Mouse (Mus musculus): ENCODE measurements at regions not wholly inside any gene's neighbourhood (a gene's known extent, or its start where the extent isn't known, plus 50 kb on each side); places are given as distances from the start of the nearest gene placed in this dataset.

GRCm38 (mm10) chr13:103576856-103577255 is 197.6 kb downstream of the Srek1 start:
- WGBS, result 51% methylated on average over 4 of the region's 4 CpGs
- Histone ChIP-seq H3K4me3 (replicated peaks; ENCODE audit: extremely low read depth, low read depth, low read length) (no peak overlapping the region), H3K4me1 (ENCODE audit: control insufficient read depth, insufficient read depth, low read length) (no peaks in the 10 kb centered on the region)
- no peak for DNase-seq
- TF ChIP-seq POLR2A (IDR thresholded peaks at IDR 0.05; ENCODE audit: borderline replicate concordance, extremely low read depth, low read depth, low read length), result no peak
- no peak for TF ChIP-seq CTCF (IDR thresholded peaks at IDR 0.05; ENCODE audit: insufficient read depth, low read length)

DNA sequence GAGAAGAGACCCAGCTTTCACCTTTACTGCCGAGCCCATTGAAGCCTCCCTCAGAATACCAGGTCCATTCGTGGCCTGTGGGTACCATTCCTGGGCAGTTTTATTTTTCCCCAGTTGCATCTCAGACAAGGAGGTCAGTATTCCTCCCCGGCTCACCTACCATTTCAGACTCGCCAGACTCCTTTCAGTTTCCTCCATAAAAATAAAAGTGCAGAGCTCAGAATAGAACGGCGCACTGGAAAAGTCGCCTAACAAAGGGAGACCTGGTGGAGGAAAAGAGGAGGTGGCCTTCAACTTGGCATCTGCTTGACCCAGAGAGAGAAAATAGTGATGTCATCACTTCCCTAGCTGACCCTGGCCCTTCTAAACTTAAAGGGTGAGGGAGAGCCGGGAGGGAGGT is 209.7 kb downstream of the Srek1 start:
- 62% methylated on average over 8 of the region's 8 CpGs for WGBS

DNA sequence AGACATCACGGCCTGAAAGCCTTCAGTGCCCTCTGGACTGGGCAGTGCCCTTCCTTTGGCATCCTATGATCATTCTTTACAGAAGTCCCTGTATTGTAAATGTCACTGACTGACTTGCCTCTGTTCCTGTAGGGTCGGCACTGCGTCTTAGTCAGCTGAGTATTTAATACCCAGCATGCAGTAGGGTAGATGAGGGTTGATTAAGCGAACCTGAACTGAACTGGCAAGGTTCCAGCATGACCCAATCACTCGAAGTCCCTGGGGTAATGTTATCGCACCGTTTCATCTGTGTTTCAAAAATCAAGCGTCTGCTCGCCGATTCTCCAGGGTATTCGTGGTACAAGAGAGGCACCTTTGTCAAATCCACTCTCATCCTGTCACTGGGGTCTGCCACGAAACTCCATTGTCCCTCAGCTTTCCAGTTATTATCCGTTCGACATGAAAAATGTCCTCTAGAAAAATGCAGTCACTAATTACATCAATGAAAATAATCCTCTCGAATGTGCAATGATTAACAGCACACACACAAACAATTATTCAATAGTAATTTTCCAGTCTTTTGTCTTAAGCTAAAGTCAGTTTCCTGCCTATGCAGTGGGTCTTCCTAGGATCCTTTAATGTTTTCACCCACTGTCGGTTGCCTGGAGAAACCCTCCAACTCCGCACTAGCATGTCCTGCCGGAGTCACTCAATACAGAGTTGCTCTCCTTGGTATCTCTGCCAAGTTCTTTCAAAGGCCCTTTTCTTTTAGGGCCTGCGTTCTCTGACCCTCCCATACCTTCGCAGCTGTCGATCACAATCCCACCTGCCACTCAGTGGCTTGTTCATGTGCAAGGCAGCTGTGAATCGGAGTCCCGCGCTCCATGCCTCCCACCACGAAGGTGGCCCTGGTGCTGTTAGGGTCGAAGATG is 212.4 kb downstream of the Srek1 start:
- 80% methylated on average over 26 of the region's 26 CpGs for WGBS
- Histone ChIP-seq H3K4me1 (ENCODE audit: control insufficient read depth, insufficient read depth, low read length) (no peaks in the 10 kb centered on the region), H3K4me3 (replicated peaks; ENCODE audit: extremely low read depth, low read depth, low read length) (no peak overlapping the region)

More for the DNA sequence above, 209.7 kb downstream of the Srek1 start:
- TF ChIP-seq POLR2A (IDR thresholded peaks at IDR 0.05; ENCODE audit: borderline replicate concordance, extremely low read depth, low read depth, low read length) (no peak), CTCF (IDR thresholded peaks at IDR 0.05; ENCODE audit: insufficient read depth, low read length) (no peak)
- H3K4me3 ChIP-seq (replicated peaks; ENCODE audit: extremely low read depth, low read depth, low read length), result no peak overlapping the region
- no peaks in the 10 kb centered on the region for H3K4me1 ChIP-seq (ENCODE audit: control insufficient read depth, insufficient read depth, low read length)
- no peak for DNase-seq

DNA sequence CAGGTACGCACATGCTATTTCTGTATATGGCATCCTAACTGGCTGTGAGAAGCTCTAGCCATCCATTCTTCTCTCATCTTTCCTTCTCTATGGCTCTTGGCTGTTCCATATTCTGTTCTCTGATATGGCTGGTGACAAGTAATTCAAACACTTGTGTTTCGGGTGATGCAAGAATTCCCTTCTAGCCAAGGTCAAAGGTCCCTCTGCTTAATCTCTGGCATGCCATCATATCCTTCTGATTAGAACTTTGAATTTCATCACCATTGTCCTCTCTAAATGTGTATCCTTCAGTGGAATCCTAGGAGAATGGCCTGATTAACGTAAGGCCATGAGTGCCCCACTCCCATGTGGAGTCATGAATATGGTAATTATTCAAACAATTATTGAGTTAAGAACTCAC is 215.5 kb downstream of the Srek1 start:
- Histone ChIP-seq H3K4me1 (ENCODE audit: control insufficient read depth, insufficient read depth, low read length) (no peaks in the 10 kb centered on the region), H3K4me3 (replicated peaks; ENCODE audit: extremely low read depth, low read depth, low read length) (no peak overlapping the region)
- TF ChIP-seq CTCF (IDR thresholded peaks at IDR 0.05; ENCODE audit: insufficient read depth, low read length) (no peak), POLR2A (IDR thresholded peaks at IDR 0.05; ENCODE audit: borderline replicate concordance, extremely low read depth, low read depth, low read length) (no peak)
- DNase-seq, result no peak
- WGBS, result 79% methylated on average over 3 of the region's 3 CpGs

More for the DNA sequence above, 212.4 kb downstream of the Srek1 start:
- DNase-seq, result no peak
- no peak for TF ChIP-seq POLR2A (IDR thresholded peaks at IDR 0.05; ENCODE audit: borderline replicate concordance, extremely low read depth, low read depth, low read length)

DNA sequence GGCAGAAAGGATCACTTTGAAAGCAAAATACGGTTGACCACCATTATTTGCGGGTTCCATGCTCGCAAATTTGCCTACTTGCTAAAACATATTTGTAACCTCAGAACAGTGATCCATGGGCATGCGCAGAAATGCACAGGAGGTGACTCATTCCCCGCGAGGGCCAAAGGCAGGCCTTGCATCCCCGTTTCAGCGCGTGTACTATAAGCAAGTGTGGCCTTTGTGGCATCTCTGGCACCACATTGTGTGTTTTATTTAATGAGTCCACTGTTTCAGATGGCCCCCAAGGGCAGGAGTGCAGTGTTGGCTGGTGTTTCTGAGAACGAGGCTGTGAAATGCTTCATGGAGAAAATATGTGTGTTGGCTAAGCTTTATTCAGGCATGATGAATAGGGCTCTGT is 205.3 kb upstream of the Mast4 start:
- Histone ChIP-seq H3K4me1 (ENCODE audit: control insufficient read depth, insufficient read depth, low read length) (no peaks in the 10 kb centered on the region), H3K4me3 (replicated peaks; ENCODE audit: extremely low read depth, low read depth, low read length) (no peak overlapping the region)
- WGBS, result 65% methylated on average over 10 of the region's 10 CpGs
- TF ChIP-seq POLR2A (IDR thresholded peaks at IDR 0.05; ENCODE audit: borderline replicate concordance, extremely low read depth, low read depth, low read length) (no peak), CTCF (IDR thresholded peaks at IDR 0.05; ENCODE audit: insufficient read depth, low read length) (no peak)
- DNase-seq, result no peak

DNA sequence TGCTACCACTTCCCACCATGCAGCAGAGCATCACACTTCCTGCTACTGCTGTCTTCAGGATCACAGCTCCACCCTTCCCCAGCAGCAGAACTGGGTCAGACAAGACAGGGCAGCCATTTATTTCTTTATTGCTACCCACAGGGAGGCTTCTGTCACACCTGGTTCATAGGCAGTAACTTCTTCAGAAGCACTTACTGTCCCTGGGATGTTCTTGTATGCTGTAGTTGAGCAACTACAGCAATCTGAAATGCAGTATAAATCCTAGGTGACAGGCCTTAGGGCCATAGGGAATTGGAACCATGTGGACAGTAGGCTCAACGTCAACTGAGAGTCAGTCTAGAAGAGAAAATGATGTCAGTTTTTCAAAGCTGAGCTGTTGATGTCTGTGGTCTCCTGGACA is 179.5 kb upstream of the Mast4 start:
- TF ChIP-seq CTCF (IDR thresholded peaks at IDR 0.05; ENCODE audit: insufficient read depth, low read length), result no peak
- TF ChIP-seq POLR2A (IDR thresholded peaks at IDR 0.05; ENCODE audit: borderline replicate concordance, extremely low read depth, low read depth, low read length), result no peak
- H3K4me3 ChIP-seq (replicated peaks; ENCODE audit: extremely low read depth, low read depth, low read length), result no peak overlapping the region
- 69% methylated on average over 1 of the region's 1 CpGs for WGBS
- no peak for DNase-seq
- H3K4me1 ChIP-seq (ENCODE audit: control insufficient read depth, insufficient read depth, low read length), result no peaks in the 10 kb centered on the region

- no peak for DNase-seq
- 75% methylated on average over 7 of the region's 7 CpGs for WGBS
- H3K4me1 ChIP-seq (ENCODE audit: control insufficient read depth, insufficient read depth, low read length), result no peaks in the 10 kb centered on the region
- no peak for TF ChIP-seq CTCF (IDR thresholded peaks at IDR 0.05; ENCODE audit: insufficient read depth, low read length)
- TF ChIP-seq POLR2A (IDR thresholded peaks at IDR 0.05; ENCODE audit: borderline replicate concordance, extremely low read depth, low read depth, low read length), result no peak
- H3K4me3 ChIP-seq (replicated peaks; ENCODE audit: extremely low read depth, low read depth, low read length), result no peak overlapping the region
Measured at GRCm38 (mm10) chr13:103512476-103512875, 178.2 kb upstream of the Mast4 start.

GRCm38 (mm10) chr13:103504987-103505386 is 170.7 kb upstream of the Mast4 start:
- DNase-seq, result no peak
- TF ChIP-seq CTCF (IDR thresholded peaks at IDR 0.05; ENCODE audit: insufficient read depth, low read length) (no peak), POLR2A (IDR thresholded peaks at IDR 0.05; ENCODE audit: borderline replicate concordance, extremely low read depth, low read depth, low read length) (no peak)
- no peaks in the 10 kb centered on the region for H3K4me1 ChIP-seq (ENCODE audit: control insufficient read depth, insufficient read depth, low read length)
- WGBS, result 51% methylated on average over 7 of the region's 7 CpGs
- no peak overlapping the region for H3K4me3 ChIP-seq (replicated peaks; ENCODE audit: extremely low read depth, low read depth, low read length)

- Histone ChIP-seq H3K4me3 (replicated peaks; ENCODE audit: extremely low read depth, low read depth, low read length) (no peak overlapping the region), H3K4me1 (ENCODE audit: control insufficient read depth, insufficient read depth, low read length) (no peaks in the 10 kb centered on the region)
- DNase-seq, result no peak
- no peak for TF ChIP-seq CTCF (IDR thresholded peaks at IDR 0.05; ENCODE audit: insufficient read depth, low read length)
- no peak for TF ChIP-seq POLR2A (IDR thresholded peaks at IDR 0.05; ENCODE audit: borderline replicate concordance, extremely low read depth, low read depth, low read length)
- 60% methylated on average over 8 of the region's 8 CpGs for WGBS
Measured at GRCm38 (mm10) chr13:103499376-103499775, 165.1 kb upstream of the Mast4 start.

GRCm38 (mm10) chr13:103494371-103494770 is 160.1 kb upstream of the Mast4 start:
- DNase-seq, result no peak
- 66% methylated on average over 9 of the region's 9 CpGs for WGBS
- TF ChIP-seq POLR2A (IDR thresholded peaks at IDR 0.05; ENCODE audit: borderline replicate concordance, extremely low read depth, low read depth, low read length) (no peak), CTCF (IDR thresholded peaks at IDR 0.05; ENCODE audit: insufficient read depth, low read length) (no peak)
- H3K4me1 ChIP-seq (ENCODE audit: control insufficient read depth, insufficient read depth, low read length), result no peaks in the 10 kb centered on the region
- H3K4me3 ChIP-seq (replicated peaks; ENCODE audit: extremely low read depth, low read depth, low read length), result no peak overlapping the region

All from lung, adult 2 months (tissue).